Mouse (Mus musculus) cerebellum, postnatal 10 days (tissue): Measurements from ENCODE around the gene Tmem132b.

Source experiments
- DNase-seq, 2 experiments: peaks; one replicate each; pipeline ENCODE4 v3.0.0; 2021; ENCODE audit warnings: mixed read lengths in 2 of 2

The Tmem132b gene

GRCm38 (mm10) chr5:125531634-125532033 lies at the start of gene Tmem132b:
Gene Tmem132b (plus strand): TSS chr5:125531774.
- DNase-seq, result peak in 1 of 2 experiments; percentile 39

GRCm38 (mm10) chr5:125482474-125482873 lies 49.1 kb upstream of the Tmem132b start:
- no peak for DNase-seq

GRCm38 (mm10) chr5:125483712-125484611 lies 47.6 kb upstream of the Tmem132b start:
- no peak for DNase-seq

- DNase-seq, result no peak
These were observed 46.4 kb upstream of the Tmem132b start for GRCm38 (mm10) chr5:125485031-125485778.

GRCm38 (mm10) chr5:125486088-125486487 lies 45.5 kb upstream of the Tmem132b start:
- peak; percentile 73 to 75 for DNase-seq

GRCm38 (mm10) chr5:125487375-125488115 lies 44.0 kb upstream of the Tmem132b start:
- DNase-seq, result peak; percentile 99

- peak; percentile 70 to 74 for DNase-seq
These were observed 43.5 kb upstream of the Tmem132b start for GRCm38 (mm10) chr5:125488116-125488455.

GRCm38 (mm10) chr5:125488953-125489352 lies 42.6 kb upstream of the Tmem132b start:
- DNase-seq, result peak in 1 of 2 experiments; percentile 50

- DNase-seq, result peak; percentile 88 to 93
These were observed 40.5 kb upstream of the Tmem132b start for GRCm38 (mm10) chr5:125491107-125491506.

- peak; percentile 80 for DNase-seq
These were observed 39.0 kb upstream of the Tmem132b start for GRCm38 (mm10) chr5:125492379-125493092.

- peak; percentile 58 to 60 for DNase-seq
These were observed 38.5 kb upstream of the Tmem132b start for GRCm38 (mm10) chr5:125493093-125493423.

- DNase-seq, result no peak
These were observed 35.9 kb upstream of the Tmem132b start for GRCm38 (mm10) chr5:125495655-125496054.

GRCm38 (mm10) chr5:125497821-125498600 lies 33.6 kb upstream of the Tmem132b start:
- peak; percentile 91 to 93 for DNase-seq

GRCm38 (mm10) chr5:125501505-125501904 lies 30.1 kb upstream of the Tmem132b start:
- no peak for DNase-seq

- DNase-seq, result peak in 1 of 2 experiments; percentile 48
These were observed 29.4 kb upstream of the Tmem132b start for GRCm38 (mm10) chr5:125502186-125502585.

GRCm38 (mm10) chr5:125503628-125504027 lies 27.9 kb upstream of the Tmem132b start:
- DNase-seq, result no peak

- no peak for DNase-seq
These were observed 26.9 kb upstream of the Tmem132b start for GRCm38 (mm10) chr5:125504692-125505091.

- DNase-seq, result no peak
These were observed 25.6 kb upstream of the Tmem132b start for GRCm38 (mm10) chr5:125505968-125506367.

GRCm38 (mm10) chr5:125507582-125507981 lies 24.0 kb upstream of the Tmem132b start:
- DNase-seq, result peak; percentile 49 to 64

GRCm38 (mm10) chr5:125508006-125508405 lies 23.6 kb upstream of the Tmem132b start:
- no peak for DNase-seq

- DNase-seq, result peak; percentile 79 to 84
These were observed 22.0 kb upstream of the Tmem132b start for GRCm38 (mm10) chr5:125509541-125509940.

- DNase-seq, result no peak
These were observed 16.6 kb upstream of the Tmem132b start for GRCm38 (mm10) chr5:125515006-125515405.
